Comparison of ENCODE assay signal across 22 mouse cellular contexts in the genomic region with DNA sequence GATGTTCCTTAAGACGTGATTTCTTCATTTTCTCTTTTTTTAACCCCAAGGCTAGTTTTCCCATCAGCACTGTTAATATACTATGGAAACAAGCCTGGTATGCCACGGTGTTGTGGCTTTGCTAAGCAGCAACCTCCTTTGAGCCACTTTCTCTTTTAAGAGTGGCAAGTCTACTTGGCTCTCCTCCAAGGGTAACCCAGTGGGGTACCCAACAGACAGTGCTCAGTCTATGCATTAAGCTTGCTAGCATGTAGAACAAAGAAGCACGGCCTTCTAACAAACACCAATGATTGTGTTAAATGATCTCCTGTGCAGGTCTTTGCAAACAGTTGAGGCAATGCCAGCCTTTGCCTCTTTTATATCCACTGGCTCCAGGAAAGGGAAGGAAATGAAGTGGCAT.
A peak's percentile ranks its signal among the peaks of the same experiment; 100 is the strongest.
DNase-seq lines count a peak whose midpoint lies in the region; ATAC-seq lines count a peak whose summit lies in the region.
"Had no signal": no experiment of that assay in that cellular context is flagged by ENCODE, and none has a peak within 500 bp of the region (broad histone marks: within the 10 kb centered on the region; RNA-seq: fewer than 3 reads in every experiment).

No protein-coding gene starts in this region.

- no peaks in the 10 kb centered on the region for H3K36me3 ChIP-seq in forebrain, embryonic 11.5 days (ENCODE audit: control insufficient read depth, insufficient read depth, low read length)
- H3K36me3 ChIP-seq in forebrain, embryonic 10.5 days (replicated peaks), result no peaks in the 10 kb centered on the region
- H3K36me3 ChIP-seq: embryonic facial prominence, embryonic 15.5 days; heart, embryonic 12.5 days; limb, embryonic 12.5 days had no signal

- no peaks in the 10 kb centered on the region for H3K9me3 ChIP-seq in forebrain, embryonic 11.5 days (ENCODE audit: control insufficient read depth, low read length)
- H3K9me3 ChIP-seq in forebrain, embryonic 10.5 days, result no peaks in the 10 kb centered on the region
- H3K9me3 ChIP-seq: embryonic facial prominence, embryonic 15.5 days; heart, embryonic 12.5 days; limb, embryonic 12.5 days had no signal

- H3K4me3 ChIP-seq in forebrain, embryonic 11.5 days (ENCODE audit: low read depth, low read length), result no peak overlapping the region
- no peak overlapping the region for H3K4me3 ChIP-seq in forebrain, embryonic 10.5 days
- H3K4me3 ChIP-seq: embryonic facial prominence, embryonic 15.5 days; heart, embryonic 12.5 days; layer of hippocampus, adult 2 months; limb, embryonic 12.5 days had no signal

- no peak overlapping the region for H3K27ac ChIP-seq in forebrain, embryonic 11.5 days (ENCODE audit: low read depth, low read length)
- no peak overlapping the region for H3K27ac ChIP-seq in forebrain, embryonic 10.5 days
- H3K27ac ChIP-seq: embryonic facial prominence, embryonic 15.5 days; layer of hippocampus, adult 2 months; limb, embryonic 12.5 days had no signal

- no peak for DNase-seq in forebrain, embryonic 11.5 days (ENCODE audit: low spot score)
- no peak for DNase-seq in forebrain, embryonic 10.5 days (ENCODE audit: extremely low spot score, low spot score)
- DNase-seq in left cerebral cortex, postnatal 4 days, result peak; percentile 55
- DNase-seq in left cerebral cortex, adult 9 months (ENCODE audit: low spot score in 2 of 2), result no peak
- DNase-seq in retina, postnatal 1 day, result peak; percentile 12
- no peak for DNase-seq in retina, embryonic 14.5 days (ENCODE audit: low spot score)
- DNase-seq: adrenal gland, postnatal 14 days; cerebellum, adult 9-10 months; gastrocnemius, postnatal 10 days; heart, postnatal 10 days; kidney, postnatal 25 days; lung, adult 18-20 months; lung, postnatal 10 days; thymus, adult 2 months; thymus, postnatal 4 days had no signal

- no peak overlapping the region for H3K9ac ChIP-seq in forebrain, embryonic 11.5 days (ENCODE audit: low read length)
- H3K9ac ChIP-seq: embryonic facial prominence, embryonic 15.5 days; heart, embryonic 12.5 days; limb, embryonic 12.5 days had no signal

- no peak overlapping the region for H3K4me2 ChIP-seq in forebrain, embryonic 11.5 days (ENCODE audit: low read depth, low read length, severe bottlenecking)
- H3K4me2 ChIP-seq: embryonic facial prominence, embryonic 15.5 days; heart, embryonic 12.5 days; limb, embryonic 12.5 days; liver, embryonic 11.5 days had no signal

- ATAC-seq in forebrain, embryonic 11.5 days (replicated peaks; ENCODE audit: low FRiP score), result 0 out of 2 replicates have a peak, but pooled peaks have one; percentile 39
- ATAC-seq in megakaryocyte, adult 5-6 weeks (ENCODE audit: poor library complexity, severe bottlenecking), result no peak
- ATAC-seq: intestine, postnatal 0 days had no signal

- intact Hi-C loops in left cerebral cortex, postnatal 4 days (cut with DNase I), result no loop called here

- H3K4me1 ChIP-seq in forebrain, embryonic 11.5 days (replicated peaks; ENCODE audit: control insufficient read depth, insufficient read depth, low read length), result no peaks in the 10 kb centered on the region
- H3K4me1 ChIP-seq in forebrain, embryonic 10.5 days, result peaks cover 4% of the 10 kb centered on the region; the same call in 1 of the 2 replicates
- H3K4me1 ChIP-seq: embryonic facial prominence, embryonic 15.5 days; limb, embryonic 12.5 days had no signal

- 72% methylated on average over 3 of the region's 3 CpGs for WGBS in forebrain, embryonic 11.5 days
- 90% methylated on average over 3 of the region's 3 CpGs for WGBS in forebrain, embryonic 10.5 days

- H3K27me3 ChIP-seq in forebrain, embryonic 11.5 days (ENCODE audit: control insufficient read depth, insufficient read depth, low read length), result no peaks in the 10 kb centered on the region
- H3K27me3 ChIP-seq in forebrain, embryonic 10.5 days (ENCODE audit: poor library complexity, severe bottlenecking), result no peaks in the 10 kb centered on the region
- H3K27me3 ChIP-seq: embryonic facial prominence, embryonic 15.5 days; heart, embryonic 12.5 days; limb, embryonic 12.5 days had no signal

Comparison
In these comparisons a context has a peak if more than half of its experiments do, and no peak if none do; other contexts are left out.
1. DNase-seq: peak in left cerebral cortex, postnatal 4 days (single experiment) and retina, postnatal 1 day (single experiment); none in forebrain, embryonic 11.5 days (single experiment), forebrain, embryonic 10.5 days (single experiment), left cerebral cortex, adult 9 months (0 of 2) and retina, embryonic 14.5 days (single experiment).